Mouse (Mus musculus) lung, postnatal 0 days (tissue): ENCODE measurements around the gene Rars2.

Source experiments
- CTCF ChIP-seq: IDR thresholded peaks from 2 replicates; pipeline ENCODE4 v1.5.1; 2016; ENCODE audit warnings: antibody characterized with exemption, mild to moderate bottlenecking
- EP300 ChIP-seq: IDR thresholded peaks from 2 replicates; pipeline ENCODE4 v1.6.1; 2016; ENCODE audit warnings: antibody characterized with exemption, mild to moderate bottlenecking, control low read depth

- no peak for TF ChIP-seq EP300
- TF ChIP-seq CTCF: no peak
Measured at GRCm38 (mm10) chr4:34707248-34707647, 92.5 kb downstream of the Rars2 start.
